Mouse (Mus musculus) heart, embryonic 15.5 days (tissue): ENCODE data around the gene Hoxc8. TPM values are rescaled to one million over a fixed set of nuclear protein-coding genes. Genes with fewer than 3 reads are reported as not detected.

Source experiments
- ATAC-seq: fragments of 200-750 bp; cut with Nextera tagmentation; replicated peaks from 2 replicates; pipeline ENCODE4 v1.8.0; 2017; ENCODE audit warnings: low read depth, moderate TSS enrichment; ENCODE audit not compliant: insufficient number of reproducible peaks, insufficient read depth, low FRiP score
- H3K27ac ChIP-seq: fragments of 300-500 bp; sonication (generic); 2 replicates; pipeline ENCODE4 v1.5.1; 2015; ENCODE audit warnings: mild to moderate bottlenecking, inconsistent platforms
- H3K27me3 ChIP-seq: fragments of 300-500 bp; sonication (generic); 2 replicates; pipeline ENCODE4 v1.6.1; 2015; ENCODE audit warnings: inconsistent platforms
- H3K36me3 ChIP-seq: fragments of 300-500 bp; sonication (generic); 2 replicates; pipeline ENCODE4 v1.6.1; 2015; ENCODE audit warnings: mild to moderate bottlenecking, inconsistent platforms
- H3K4me1 ChIP-seq: fragments of 300-500 bp; sonication (generic); replicated peaks from 2 replicates; pipeline ENCODE4 v1.6.1; 2015; ENCODE audit warnings: inconsistent platforms
- H3K4me2 ChIP-seq: fragments of 300-500 bp; sonication (generic); 2 replicates; pipeline ENCODE4 v1.6.1; 2015; ENCODE audit warnings: inconsistent platforms, mild to moderate bottlenecking, moderate library complexity
- H3K4me3 ChIP-seq: fragments of 300-500 bp; sonication (generic); 2 replicates; pipeline ENCODE4 v1.5.1; 2015; ENCODE audit warnings: mild to moderate bottlenecking, inconsistent platforms
- H3K9ac ChIP-seq: fragments of 300-500 bp; sonication (generic); 2 replicates; pipeline ENCODE4 v1.6.1; 2015; ENCODE audit warnings: mild to moderate bottlenecking, inconsistent platforms
- H3K9me3 ChIP-seq: fragments of 300-500 bp; sonication (generic); replicated peaks from 2 replicates; pipeline ENCODE4 v1.6.1; 2016; ENCODE audit warnings: inconsistent platforms
- whole genome bisulfite sequencing: fragments of 180-500 bp; shearing (Covaris S2); methylation state at CpG from one replicate; pipeline ENCODE4 v1.1.7; 2015; ENCODE audit warnings: mixed read lengths; 5-methylcytosine and 5-hydroxymethylcytosine counted together
- polyA plus RNA-seq: library from polyadenylated mRNA; unstranded; fragments of >200 nt; fragmentation: Nextera tagmentation; extraction: Ambion mirVana; gene quantifications from 2 replicates; pipeline ENCODE4 v1.2.1, GENCODE M21; 2015

The Hoxc8 gene
- polyA plus RNA-seq, 1 experiment from 2014 or later = not detected

GRCm38 (mm10) chr15:103013238-103013984, 23.0 kb downstream of the Hoxc8 start:
- Histone ChIP-seq H3K4me1 (peaks cover 15% of the 10 kb centered on the region), H3K36me3 (no peaks in the 10 kb centered on the region), H3K9me3 (no peaks in the 10 kb centered on the region), H3K27me3 (peaks cover 99% of the 10 kb centered on the region), H3K9ac (no peak overlapping the region), H3K4me3 (peak overlapping the region; percentile 22), H3K4me2 (peak overlapping the region; percentile 41), H3K27ac (no peak overlapping the region)
- ATAC-seq = no peak
- 4% methylated on average over 17 of the region's 17 CpGs for WGBS

- WGBS = 1% methylated on average over 52 of the region's 57 CpGs
- Histone ChIP-seq H3K4me3 (peak overlapping the region; percentile 22), H3K9ac (no peak overlapping the region), H3K36me3 (no peaks in the 10 kb centered on the region), H3K27ac (no peak overlapping the region), H3K4me2 (peak overlapping the region; percentile 41), H3K27me3 (peaks cover 99% of the 10 kb centered on the region), H3K9me3 (no peaks in the 10 kb centered on the region), H3K4me1 (peaks cover 15% of the 10 kb centered on the region)
- ATAC-seq = no peak
These were observed 24.0 kb downstream of the Hoxc8 start for GRCm38 (mm10) chr15:103014166-103015008.

- Histone ChIP-seq H3K27me3 (peaks cover 99% of the 10 kb centered on the region), H3K27ac (no peak overlapping the region), H3K9me3 (no peaks in the 10 kb centered on the region), H3K4me1 (peaks cover 15% of the 10 kb centered on the region), H3K4me3 (peak overlapping the region; percentile 22; the same call in 1 of the 2 replicates), H3K4me2 (peak overlapping the region; percentile 41; the same call in 1 of the 2 replicates), H3K9ac (no peak overlapping the region), H3K36me3 (no peaks in the 10 kb centered on the region)
- no peak for ATAC-seq
- WGBS = 1% methylated on average over 28 of the region's 28 CpGs
These were observed 24.6 kb downstream of the Hoxc8 start for GRCm38 (mm10) chr15:103015009-103015399.

DNA sequence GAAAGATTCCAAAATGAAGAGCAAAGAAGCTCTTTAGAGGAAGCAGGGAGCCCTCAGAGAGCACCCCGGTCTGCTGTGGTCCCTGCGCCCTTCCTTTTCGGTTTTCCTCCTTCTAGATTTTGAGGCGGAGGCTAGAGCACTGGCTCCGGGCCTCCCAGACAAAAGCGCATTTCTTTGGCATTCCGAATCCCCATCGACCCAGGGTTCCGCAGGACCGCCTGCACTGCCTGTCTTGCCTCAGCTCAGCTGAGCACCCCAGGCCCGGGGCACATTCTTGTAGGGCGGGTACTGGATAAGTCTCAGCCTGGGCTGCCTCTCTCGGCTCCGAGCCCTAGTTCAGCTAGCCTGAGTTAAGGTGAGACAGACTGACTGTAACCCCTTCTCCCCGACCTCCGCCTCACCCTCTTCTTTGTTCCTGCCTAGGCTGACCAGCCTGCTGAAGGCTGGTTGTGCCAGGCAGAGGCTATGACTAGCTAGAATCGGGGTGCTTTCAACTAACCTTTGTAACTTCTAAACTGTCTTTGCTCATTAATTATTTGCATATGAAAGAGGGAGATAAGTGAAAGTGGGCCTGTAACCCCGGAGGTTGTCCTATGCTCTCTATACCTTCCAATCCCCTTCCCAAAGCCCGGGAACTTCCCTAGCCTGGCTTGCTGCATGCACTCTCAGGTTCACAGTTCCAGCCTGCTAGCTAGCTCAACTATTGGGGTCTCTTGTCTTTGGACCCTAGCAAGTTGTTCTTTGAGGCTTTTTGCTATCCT, 25.2 kb downstream of the Hoxc8 start:
- Histone ChIP-seq H3K27me3 (peaks cover 99% of the 10 kb centered on the region), H3K9ac (no peak overlapping the region), H3K4me2 (no peak overlapping the region), H3K9me3 (no peaks in the 10 kb centered on the region), H3K4me3 (no peak overlapping the region), H3K36me3 (no peaks in the 10 kb centered on the region), H3K27ac (no peak overlapping the region), H3K4me1 (peaks cover 15% of the 10 kb centered on the region)
- ATAC-seq = no peak
- WGBS = 6% methylated on average over 19 of the region's 19 CpGs

DNA sequence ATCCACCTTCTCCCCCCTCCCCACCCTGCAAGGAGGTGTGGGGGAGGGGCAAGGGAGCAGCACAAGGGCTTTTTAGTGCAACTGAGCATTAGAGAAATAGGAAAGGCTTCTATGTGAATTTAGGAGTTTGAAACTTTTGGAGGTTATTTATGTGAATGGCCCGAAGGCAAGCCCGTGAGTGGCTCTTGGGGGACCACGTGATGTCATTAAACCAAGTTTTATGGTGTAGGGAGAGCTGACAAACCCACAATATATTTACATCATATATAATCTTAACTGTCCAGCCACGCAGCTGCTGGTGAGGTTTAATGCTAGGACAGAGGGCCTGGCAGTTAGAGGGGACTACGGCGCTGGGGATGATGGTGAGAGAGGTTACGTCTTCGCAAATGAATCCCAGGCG, 28.2 kb downstream of the Hoxc8 start, which contains the start of gene Hoxc4:
Gene Hoxc4, plus strand, starts transcription at position 299 of the 400 bp plus-strand sequence.
- WGBS = 17% methylated on average over 9 of the region's 9 CpGs
- Histone ChIP-seq H3K27me3 (peaks cover 99% of the 10 kb centered on the region), H3K9ac (no peak within 1 kb of the TSS), H3K9me3 (no peaks in the 10 kb centered on the region), H3K4me1 (peaks cover 10% of the 10 kb centered on the region), H3K4me2 (no peak within 1 kb of the TSS), H3K27ac (no peak within 1 kb of the TSS), H3K36me3 (no peaks in the 10 kb centered on the region), H3K4me3 (no peak within 1 kb of the TSS)
- no peak for ATAC-seq

DNA sequence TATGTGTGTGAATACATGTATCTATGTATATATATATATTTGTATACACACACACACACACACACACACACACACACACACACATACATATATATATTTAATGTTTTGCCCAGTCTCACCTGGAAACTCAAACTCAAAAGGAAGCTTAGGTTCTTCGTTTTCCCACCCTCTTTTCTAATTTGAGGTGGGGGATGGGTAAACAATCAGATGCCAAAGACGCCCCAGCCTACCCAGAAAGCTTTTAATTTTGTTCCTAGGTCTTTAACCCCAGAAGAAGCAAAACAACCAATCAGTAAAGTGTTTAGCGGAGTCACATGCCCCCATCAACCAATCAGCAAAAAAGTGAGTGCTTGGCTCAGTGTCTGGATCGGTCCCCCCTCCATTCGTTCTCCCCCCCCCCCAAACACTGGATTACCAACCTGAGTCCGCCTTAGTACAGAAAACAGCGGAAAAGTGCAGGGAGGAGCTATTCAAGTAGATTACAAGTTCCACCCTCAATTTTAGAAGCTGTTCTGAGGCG, 30.6 kb downstream of the Hoxc8 start:
- Histone ChIP-seq H3K4me3 (no peak overlapping the region), H3K4me1 (no peaks in the 10 kb centered on the region), H3K27me3 (peaks cover 99% of the 10 kb centered on the region), H3K9me3 (no peaks in the 10 kb centered on the region), H3K36me3 (no peaks in the 10 kb centered on the region), H3K4me2 (no peak overlapping the region), H3K9ac (no peak overlapping the region), H3K27ac (no peak overlapping the region)
- ATAC-seq = no peak
- 5% methylated on average over 8 of the region's 8 CpGs for WGBS

GRCm38 (mm10) chr15:103021544-103021943, 31.1 kb downstream of the Hoxc8 start:
- no peak overlapping the region for H3K27ac ChIP-seq
- WGBS = 9% methylated on average over 8 of the region's 8 CpGs
- no peak overlapping the region for H3K4me2 ChIP-seq
- H3K36me3 ChIP-seq = no peaks in the 10 kb centered on the region
- H3K4me1 ChIP-seq = no peaks in the 10 kb centered on the region
- no peak overlapping the region for H3K9ac ChIP-seq
- no peak overlapping the region for H3K4me3 ChIP-seq
- no peak for ATAC-seq
- H3K27me3 ChIP-seq = peaks cover 99% of the 10 kb centered on the region
- H3K9me3 ChIP-seq = no peaks in the 10 kb centered on the region

GRCm38 (mm10) chr15:103024131-103024530, 33.7 kb downstream of the Hoxc8 start:
- Histone ChIP-seq H3K4me2 (no peak overlapping the region), H3K4me3 (no peak overlapping the region), H3K9me3 (no peaks in the 10 kb centered on the region), H3K27ac (no peak overlapping the region), H3K27me3 (peaks cover 99% of the 10 kb centered on the region), H3K36me3 (no peaks in the 10 kb centered on the region), H3K4me1 (no peaks in the 10 kb centered on the region), H3K9ac (no peak overlapping the region)
- 8% methylated on average over 2 of the region's 2 CpGs for WGBS
- no peak for ATAC-seq

DNA sequence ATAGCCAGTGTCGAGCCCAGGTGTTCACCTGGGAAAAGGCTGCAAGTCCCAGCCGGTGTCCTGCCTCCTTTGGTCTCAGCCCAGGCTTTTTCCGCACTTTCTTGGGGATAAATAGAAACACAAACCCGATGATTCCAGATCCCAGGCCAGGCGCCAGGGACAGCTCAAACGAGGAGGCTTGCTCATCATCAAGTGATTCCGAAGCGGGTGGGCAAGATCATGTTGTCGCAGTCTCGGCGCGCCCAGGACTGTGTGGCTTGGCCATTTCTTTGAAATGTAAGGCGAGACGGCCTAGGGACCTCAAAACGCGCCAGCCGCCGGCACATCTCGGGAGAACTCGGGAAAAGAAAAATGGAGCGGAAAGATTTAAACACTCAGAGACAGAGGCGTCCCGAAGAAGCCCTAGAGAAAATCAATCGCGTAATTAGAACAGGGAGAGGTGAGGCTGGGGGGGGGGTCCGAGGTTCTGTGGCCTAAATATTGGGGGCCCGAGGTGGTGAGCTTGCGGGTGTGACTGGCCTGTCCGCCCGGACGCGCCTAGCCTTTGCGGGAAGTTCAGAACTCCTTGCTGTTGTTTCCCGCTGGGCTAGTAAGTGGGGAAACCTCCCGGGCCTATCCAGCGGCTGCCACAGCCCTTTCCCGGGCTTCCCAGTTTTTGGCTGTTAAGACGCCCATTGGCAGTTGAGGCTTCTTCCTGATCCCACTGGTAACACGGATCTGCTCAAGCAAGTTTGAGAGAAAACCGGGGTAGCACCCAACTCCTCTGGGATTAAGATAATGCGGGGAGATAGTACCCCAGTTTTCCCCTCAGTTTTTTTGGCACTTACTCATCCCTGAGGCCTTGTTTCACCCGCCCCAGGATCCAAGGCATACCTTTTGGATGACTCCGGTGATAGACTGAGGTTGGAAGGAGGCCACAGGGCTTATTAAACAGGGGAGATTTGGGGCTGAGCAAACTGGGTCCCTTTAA, 37.1 kb downstream of the Hoxc8 start:
- H3K36me3 ChIP-seq = no peaks in the 10 kb centered on the region
- ATAC-seq = no peak
- no peak overlapping the region for H3K27ac ChIP-seq
- no peak overlapping the region for H3K9ac ChIP-seq
- no peaks in the 10 kb centered on the region for H3K9me3 ChIP-seq
- no peaks in the 10 kb centered on the region for H3K4me1 ChIP-seq
- no peak overlapping the region for H3K4me2 ChIP-seq
- peaks cover 100% of the 10 kb centered on the region for H3K27me3 ChIP-seq
- WGBS = 5% methylated on average over 43 of the region's 43 CpGs
- H3K4me3 ChIP-seq = 0 out of 2 replicates have a peak overlapping the region, but pooled peaks have one; percentile 4

- Histone ChIP-seq H3K9ac (no peak overlapping the region), H3K36me3 (no peaks in the 10 kb centered on the region), H3K27me3 (peaks cover 98% of the 10 kb centered on the region), H3K4me1 (peaks cover under 1% of the 10 kb centered on the region; the same call in 1 of the 2 replicates), H3K27ac (no peak overlapping the region), H3K4me3 (no peak overlapping the region), H3K4me2 (no peak overlapping the region), H3K9me3 (no peaks in the 10 kb centered on the region)
- no peak for ATAC-seq
- WGBS = 26% methylated on average over 9 of the region's 9 CpGs
These were observed 38.6 kb downstream of the Hoxc8 start for GRCm38 (mm10) chr15:103028916-103029512.
